Mouse (Mus musculus) Patski (cell line): Measurements from ENCODE around the gene Agrn. TPM values are rescaled to one million over a fixed set of nuclear protein-coding genes. Genes with fewer than 3 reads are reported as not detected.

Experiments
- ATAC-seq: fragments of 100-300 bp; one replicate; pipeline ENCODE4 v1.8.0; 2021
- CTCF ChIA-PET: fragments of 350-600 bp; sonication (Branson Sonifier 250); formaldehyde crosslinking; loops from one replicate; lab custom pipeline; 2022; ENCODE audit warnings: inconsistent platforms; lab: Charles Lee
- POLR2A ChIA-PET: fragments of 350-600 bp; sonication (Branson Sonifier 250); formaldehyde crosslinking; loops from one replicate; lab custom pipeline; 2022; ENCODE audit warnings: antibody characterized with exemption, inconsistent platforms; lab: Charles Lee
- DNase-seq: peaks from one replicate; pipeline ENCODE4 v3.0.0-alpha.2; 2011; ENCODE audit warnings: low read depth, low spot score
- H3K27me3 ChIP-seq: fragments of 371-371 bp; one replicate; pipeline ENCODE4 v1.5.1; 2021
- CTCF ChIP-seq: fragments of 100-300 bp; IDR thresholded peaks from one replicate; pipeline ENCODE4 v1.5.1; 2021
- in situ Hi-C: fragments of 300-500 bp; cut with MboI; formaldehyde crosslinking; loops from 3 replicates; pipeline ENCODE4 v1.11.1; 2018; ENCODE audit warnings: low pct_unique_long_range_greater_than_20kb, mixed read lengths
- polyA plus RNA-seq: library from polyadenylated mRNA; unstranded; gene quantifications from one replicate; pipeline ENCODE4 v1.2.3, GENCODE M21; 2021

The Agrn gene
- polyA plus RNA-seq, 1 experiment from 2014 or later, result 166 TPM

DNA sequence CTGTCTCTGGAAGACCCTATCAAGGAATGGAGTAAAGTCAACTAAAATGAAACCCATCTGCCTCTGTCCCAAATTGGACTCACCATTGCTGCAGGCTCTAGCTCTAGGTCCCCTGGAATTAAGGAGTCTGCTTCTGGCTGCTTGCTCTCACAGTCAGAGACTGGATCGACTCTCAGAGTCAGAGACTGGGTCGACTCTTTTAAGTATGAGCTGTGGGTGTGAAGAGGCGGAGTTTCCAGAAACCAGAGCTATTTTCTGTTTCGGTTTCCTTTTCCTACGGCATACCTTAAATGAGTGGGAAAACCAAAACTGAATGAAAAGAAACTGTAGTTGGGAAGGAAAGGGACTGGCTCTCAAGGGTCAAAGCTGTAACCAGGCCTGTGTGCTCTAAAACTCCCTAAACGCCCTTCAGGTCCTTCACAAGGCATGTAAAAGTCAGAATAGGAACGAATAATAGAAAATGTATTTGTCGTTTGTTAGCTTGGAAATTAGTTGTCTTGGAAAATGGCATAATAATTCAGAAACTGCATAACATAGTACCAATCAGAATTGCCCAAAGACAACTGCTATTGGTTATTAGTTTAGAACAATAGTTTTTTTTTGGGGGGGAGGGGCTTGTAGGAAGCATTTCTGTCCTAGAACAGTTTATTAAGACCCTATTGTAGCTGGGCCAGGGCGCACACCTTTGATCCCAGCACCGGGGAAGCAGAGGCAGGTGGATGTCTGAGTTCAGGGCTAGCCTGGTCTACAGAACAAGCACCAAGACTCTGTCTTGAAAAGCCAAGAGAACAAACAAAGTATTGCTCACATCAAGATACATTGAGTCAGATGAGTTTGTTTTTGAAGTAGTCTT is 3.6 kb upstream of the Agrn start, which contains the start of gene Isg15:
Gene Isg15, minus strand, starts transcription at position 196 of the 853 bp plus-strand sequence.
- no peak for TF ChIP-seq CTCF
- CTCF ChIA-PET, result no interaction called here
- no peaks in the 10 kb centered on the region for H3K27me3 ChIP-seq
- in situ Hi-C loops, result no loop called here
- POLR2A ChIA-PET, result no interaction called here
- DNase-seq, result no peak
- ATAC-seq, result no peak

DNA sequence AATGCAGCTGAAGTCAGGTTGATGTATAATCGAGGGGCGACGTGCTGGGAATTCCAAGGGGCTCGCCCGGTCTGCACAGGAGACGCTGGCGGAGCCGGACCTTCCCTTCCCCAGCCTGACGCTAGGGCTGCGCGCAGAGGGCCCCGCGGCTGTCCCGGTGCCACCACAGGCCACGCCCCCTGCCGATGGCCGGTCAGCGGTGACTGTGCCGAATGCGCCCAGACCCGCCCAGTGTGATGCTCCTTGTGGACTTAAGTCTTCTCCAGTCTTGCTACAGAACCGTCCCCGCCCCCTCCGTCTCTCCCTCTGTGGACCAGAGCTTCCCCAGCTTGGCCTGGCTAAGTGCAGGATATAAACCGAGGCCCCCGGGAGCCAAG is 529 bp upstream of the Agrn start:
- peak; percentile 67 for ATAC-seq
- H3K27me3 ChIP-seq, result no peaks in the 10 kb centered on the region
- no peak for TF ChIP-seq CTCF
- CTCF ChIA-PET, result no interaction called here
- peak; percentile 37 for DNase-seq
- POLR2A ChIA-PET, result interaction anchor here (0.7 kb wide), 1 partner anchor 115 kb away, joined by 3 read pairs; no protein-coding TSS in a partner anchor
- in situ Hi-C loops, result no loop called here

DNA sequence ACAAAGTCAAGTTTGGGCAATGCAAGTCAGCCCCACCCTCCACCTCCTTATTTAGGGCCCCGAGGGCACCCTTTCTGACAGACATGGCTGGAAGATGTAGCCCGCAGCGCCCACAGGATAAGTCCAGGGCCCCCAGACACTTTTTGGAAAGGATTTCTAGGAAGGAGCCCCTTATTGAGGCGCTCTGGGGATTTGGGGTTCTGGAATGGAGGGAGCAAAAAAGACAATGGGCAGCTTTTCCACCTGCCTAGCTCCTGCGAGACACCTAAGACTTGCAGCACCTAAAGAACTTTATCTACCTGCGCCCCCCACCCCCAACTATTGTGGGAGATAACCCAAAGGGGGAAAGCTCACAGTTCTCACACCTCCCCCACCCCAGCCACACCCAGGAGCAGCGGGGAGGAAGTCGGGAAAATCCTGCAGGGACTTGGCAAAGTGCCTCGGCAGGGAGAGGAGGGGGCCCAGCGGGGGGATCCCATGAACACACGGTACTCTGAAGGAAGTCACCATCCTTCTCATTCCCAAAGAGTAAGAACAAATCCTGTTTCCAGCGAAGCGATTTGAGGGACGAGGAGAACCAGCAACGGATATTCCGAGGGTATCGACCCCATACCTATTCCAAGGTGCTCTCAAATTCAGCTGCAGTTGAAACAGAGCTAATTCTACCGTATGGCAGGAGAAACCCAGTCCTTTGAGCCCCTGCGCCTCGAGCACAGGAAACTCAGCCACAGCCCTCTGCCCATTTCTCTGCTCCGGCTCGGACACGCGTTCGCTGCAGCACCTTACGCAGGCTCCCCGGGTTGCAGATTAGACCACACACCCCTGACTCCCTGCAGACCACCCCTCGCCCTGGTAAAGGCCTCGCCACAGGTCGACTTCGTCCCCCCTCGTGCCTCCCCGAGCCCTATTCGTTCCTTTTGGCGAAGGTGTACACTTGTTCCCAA is 1.1 kb downstream of the Agrn start:
- H3K27me3 ChIP-seq, result no peaks in the 10 kb centered on the region
- ATAC-seq (no peak), DNase-seq (peak; percentile 25)
- TF ChIP-seq CTCF, result no peak
- ChIA-PET CTCF (no interaction called here), POLR2A (interaction anchor here (0.7 kb wide), 1 partner anchor 184 kb away, joined by 3 read pairs; no protein-coding TSS in a partner anchor)
- in situ Hi-C loops, result no loop called here

DNA sequence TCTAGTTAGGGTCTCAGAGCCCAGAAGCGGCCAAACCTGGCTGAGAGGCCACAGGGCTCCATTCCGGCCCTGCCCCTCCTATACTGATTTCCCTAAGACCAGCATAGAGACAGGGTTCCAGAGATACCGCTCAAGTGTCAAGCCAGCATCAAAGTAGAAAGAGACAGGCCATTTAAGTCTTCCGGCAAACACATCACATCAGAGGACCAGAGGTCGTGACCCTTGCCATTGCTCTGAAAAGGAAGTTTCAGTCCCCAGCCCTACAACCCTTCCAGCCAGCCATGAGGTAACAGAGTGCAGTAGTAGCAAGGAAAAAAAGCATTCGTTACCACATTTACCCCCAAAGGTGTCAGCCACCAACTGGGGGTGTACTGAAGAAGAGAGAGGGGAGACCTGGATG is 2.9 kb downstream of the Agrn start:
- no peak for DNase-seq
- in situ Hi-C loops, result no loop called here
- TF ChIP-seq CTCF, result no peak
- ChIA-PET CTCF (no interaction called here), POLR2A (interaction anchor here (0.6 kb wide), 1 partner anchor 11 kb away, joined by 3 read pairs; no protein-coding TSS in a partner anchor)
- ATAC-seq, result no peak
- H3K27me3 ChIP-seq, result no peaks in the 10 kb centered on the region

DNA sequence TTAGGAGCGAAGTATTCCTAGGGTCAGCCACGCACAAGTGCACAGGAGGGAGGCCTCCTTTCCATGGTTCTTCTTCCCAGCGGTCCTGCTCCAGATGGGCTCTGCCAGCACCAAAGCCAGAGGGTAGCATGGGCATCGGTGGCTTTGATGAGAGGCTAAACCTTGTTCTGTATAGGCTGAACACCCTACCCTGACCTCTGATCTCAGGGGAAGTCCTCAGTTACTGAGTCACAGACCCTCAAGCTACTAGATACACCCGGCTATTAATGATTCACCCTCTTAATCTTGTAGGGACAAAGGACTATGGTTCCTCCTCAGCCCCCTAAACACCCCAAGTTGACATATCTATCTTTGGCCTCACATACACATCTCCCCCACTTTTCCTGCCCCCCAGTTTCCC is 3.4 kb downstream of the Agrn start:
- ChIA-PET POLR2A (interaction anchor here (0.6 kb wide), 1 partner anchor 11 kb away, joined by 3 read pairs; no protein-coding TSS in a partner anchor), CTCF (no interaction called here)
- DNase-seq, result no peak
- in situ Hi-C loops, result no loop called here
- no peak for ATAC-seq
- TF ChIP-seq CTCF, result no peak
- H3K27me3 ChIP-seq, result no peaks in the 10 kb centered on the region

DNA sequence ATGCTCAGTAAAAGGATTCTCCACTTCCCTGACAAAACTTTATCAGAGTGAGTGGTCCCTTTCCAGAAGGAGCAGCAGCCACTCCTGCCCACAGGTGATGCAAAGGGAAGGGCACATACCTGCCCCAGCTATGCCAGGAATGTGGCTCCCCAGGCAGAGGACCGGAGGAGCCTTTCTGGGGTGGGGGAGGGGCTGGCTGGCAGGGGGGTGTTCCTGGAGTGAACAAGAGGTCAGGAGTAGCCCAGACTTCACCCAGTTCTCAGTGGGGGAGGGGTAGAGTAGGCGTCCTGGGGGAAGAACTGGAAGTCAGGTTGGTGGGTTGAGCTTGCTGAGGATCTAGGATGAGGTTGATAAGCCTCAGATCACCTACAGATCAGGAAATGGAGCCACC is 4.1 kb downstream of the Agrn start:
- ATAC-seq (no peak), DNase-seq (no peak)
- ChIA-PET CTCF (no interaction called here), POLR2A (no interaction called here)
- no peak for TF ChIP-seq CTCF
- in situ Hi-C loops, result no loop called here
- no peaks in the 10 kb centered on the region for H3K27me3 ChIP-seq

DNA sequence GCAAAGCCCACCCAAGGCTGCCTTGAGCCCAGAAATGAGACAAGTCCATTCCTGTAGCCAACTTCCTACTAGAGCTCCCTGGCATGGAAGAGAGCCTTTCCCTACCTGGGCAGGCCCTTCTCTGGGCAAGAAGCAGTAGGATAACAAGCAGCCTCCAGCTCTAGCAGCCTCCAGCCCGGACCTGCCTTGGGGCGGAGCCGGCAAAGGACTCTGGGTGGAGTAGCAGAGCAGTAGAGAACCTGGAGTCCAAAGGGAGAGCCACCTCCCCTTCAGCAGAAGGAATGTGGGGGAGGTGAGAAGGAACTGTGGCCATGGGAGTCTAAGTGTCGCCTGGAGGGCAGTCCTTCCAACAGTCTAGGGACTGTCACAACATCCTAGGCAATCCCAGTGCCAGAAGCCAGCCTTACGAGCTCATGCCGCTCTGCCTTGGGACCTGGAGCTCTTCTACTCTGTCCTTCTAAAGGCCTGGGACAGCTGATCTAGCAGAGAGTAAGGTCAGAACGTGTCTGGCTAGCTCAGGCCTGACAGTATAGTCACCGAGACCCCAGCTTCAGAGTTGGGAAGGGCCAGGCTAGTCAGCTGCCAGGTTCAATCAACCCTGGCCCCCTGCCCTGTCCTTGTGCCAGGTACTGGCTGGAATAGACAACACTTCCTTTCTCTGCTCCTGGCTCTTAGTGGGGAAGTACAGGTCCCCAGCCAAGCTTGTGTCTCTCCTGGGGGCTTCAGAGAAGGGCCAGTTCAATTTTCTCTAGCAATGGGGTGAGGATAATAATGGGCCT is 4.7 kb downstream of the Agrn start:
- TF ChIP-seq CTCF, result no peak
- ATAC-seq (no peak), DNase-seq (no peak)
- no peaks in the 10 kb centered on the region for H3K27me3 ChIP-seq
- POLR2A ChIA-PET, result no interaction called here
- in situ Hi-C loops, result no loop called here
- CTCF ChIA-PET, result no interaction called here

DNA sequence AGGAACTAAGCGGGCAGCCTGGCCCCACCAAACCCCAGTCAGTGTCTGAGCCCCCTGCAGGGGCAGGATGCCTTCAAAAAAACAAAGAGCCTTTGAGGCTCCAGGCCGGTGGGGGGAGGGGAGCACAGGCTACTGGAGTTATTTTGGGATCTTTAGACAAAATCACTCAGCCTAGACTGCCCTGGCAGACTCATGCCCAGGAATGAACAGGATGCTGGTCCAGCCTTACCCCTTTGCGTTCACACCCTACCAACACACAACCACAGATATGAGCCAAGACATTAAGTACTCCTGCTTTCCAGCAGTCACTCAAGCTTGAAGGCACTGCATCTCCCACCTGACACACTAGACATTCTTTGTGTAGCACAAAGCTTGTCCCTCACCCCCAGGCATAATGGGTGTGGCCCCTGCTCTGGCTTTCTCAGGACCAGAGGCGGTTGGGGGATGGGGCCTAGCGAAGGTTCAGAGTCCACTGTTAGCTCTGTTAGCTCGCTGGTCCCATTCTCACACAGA is 8.4 kb downstream of the Agrn start:
- peak; percentile 89 for ATAC-seq
- DNase-seq, result peak; percentile 86
- ChIA-PET POLR2A (interaction anchor here (0.7 kb wide), 1 partner anchor 54 kb away, joined by 3 read pairs; no protein-coding TSS in a partner anchor), CTCF (no interaction called here)
- H3K27me3 ChIP-seq, result no peaks in the 10 kb centered on the region
- no peak for TF ChIP-seq CTCF
- in situ Hi-C loops, result no loop called here

DNA sequence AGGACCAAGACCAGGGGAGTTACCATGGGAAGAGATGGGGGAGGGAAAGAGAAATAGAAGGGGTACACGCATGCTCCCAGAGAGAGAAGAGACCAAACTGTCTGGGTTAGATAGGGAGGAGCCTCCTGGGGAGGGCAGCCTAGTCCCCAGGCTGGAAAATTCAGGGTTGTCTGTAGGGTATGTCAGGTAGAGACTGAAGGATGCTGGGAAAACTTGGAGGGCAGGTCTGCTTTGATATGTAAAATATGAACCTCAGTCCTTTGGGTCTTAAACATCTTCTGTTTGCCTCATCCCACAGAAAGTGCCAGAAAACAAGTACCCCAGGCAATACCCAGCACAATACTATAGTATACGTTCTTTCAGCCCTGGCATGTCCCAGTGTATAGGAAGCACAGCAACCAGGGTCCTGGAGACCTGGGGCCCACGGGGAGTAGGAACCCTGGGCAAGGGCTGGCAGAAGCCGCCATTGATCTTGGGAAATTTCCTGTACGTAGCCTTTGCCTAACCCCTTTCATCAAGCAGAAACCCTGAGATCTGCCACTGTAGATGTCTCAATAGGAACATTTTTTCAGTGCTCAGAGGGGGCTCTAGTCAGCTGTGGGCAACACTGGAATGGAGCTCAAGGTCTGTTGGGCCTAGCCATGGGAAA is 9.0 kb downstream of the Agrn start:
- no peaks in the 10 kb centered on the region for H3K27me3 ChIP-seq
- ChIA-PET POLR2A (no interaction called here), CTCF (no interaction called here)
- TF ChIP-seq CTCF, result no peak
- DNase-seq, result no peak
- peak; percentile 63 for ATAC-seq
- in situ Hi-C loops, result no loop called here
